Mouse (Mus musculus) embryonic fibroblast, embryonic 13.5 days (primary cell): ENCODE data around the gene Cgn. TPM values are rescaled to one million over a fixed set of nuclear protein-coding genes. Genes with fewer than 3 reads are reported as not detected.
"Not testable (repeated sequence)": the region's sequence is repeated elsewhere in the genome, so short reads cannot be mapped to it uniquely, and the experiment has no call there.

Experiments
- H3K27ac ChIP-seq: 2 replicates; pipeline ENCODE4 v1.5.1; 2012; ENCODE audit warnings: low read length, control low read depth, inconsistent platforms; ENCODE audit not compliant: insufficient read depth
- H3K4me1 ChIP-seq: 2 replicates; pipeline ENCODE4 v1.6.1; 2011; ENCODE audit warnings: low read length; ENCODE audit not compliant: control insufficient read depth, insufficient read depth
- H3K4me3 ChIP-seq: 2 replicates; pipeline ENCODE4 v1.5.1; 2011; ENCODE audit warnings: mild to moderate bottlenecking, control low read depth, low read length; ENCODE audit not compliant: insufficient read depth
- CTCF ChIP-seq: IDR thresholded peaks from 2 replicates; pipeline ENCODE4 v1.5.1; 2011; ENCODE audit warnings: mild to moderate bottlenecking, control low read depth, low read length, moderate library complexity, borderline replicate concordance; ENCODE audit not compliant: insufficient read depth
- POLR2A ChIP-seq: IDR thresholded peaks from 2 replicates; pipeline ENCODE4 v1.6.1; 2011; ENCODE audit warnings: low read depth, mild to moderate bottlenecking, control low read depth, low read length, moderate library complexity
- polyA plus RNA-seq: library from polyadenylated mRNA; stranded (reverse); fragments of >200 nt; gene quantifications from 2 replicates; pipeline ENCODE4 v1.2.4, GENCODE M21; 2011; ENCODE audit warnings: low read depth; ENCODE audit not compliant: missing spikeins, insufficient read length

Gene Cgn
- polyA plus RNA-seq, 1 experiment = not detected

- H3K4me1 ChIP-seq = peaks cover 8% of the 10 kb centered on the region
- H3K27ac ChIP-seq = no peak overlapping the region
- H3K4me3 ChIP-seq = no peak overlapping the region
- no peak for TF ChIP-seq CTCF
- no peak for TF ChIP-seq POLR2A
Measured at GRCm38 (mm10) chr3:94781356-94781755, 4.9 kb downstream of the Cgn start.

GRCm38 (mm10) chr3:94775886-94776285, 10.4 kb downstream of the Cgn start:
- TF ChIP-seq POLR2A = no peak
- no peak for TF ChIP-seq CTCF
- no peak overlapping the region for H3K4me3 ChIP-seq
- H3K4me1 ChIP-seq = peaks cover 2% of the 10 kb centered on the region
- H3K27ac ChIP-seq = no peak overlapping the region

DNA sequence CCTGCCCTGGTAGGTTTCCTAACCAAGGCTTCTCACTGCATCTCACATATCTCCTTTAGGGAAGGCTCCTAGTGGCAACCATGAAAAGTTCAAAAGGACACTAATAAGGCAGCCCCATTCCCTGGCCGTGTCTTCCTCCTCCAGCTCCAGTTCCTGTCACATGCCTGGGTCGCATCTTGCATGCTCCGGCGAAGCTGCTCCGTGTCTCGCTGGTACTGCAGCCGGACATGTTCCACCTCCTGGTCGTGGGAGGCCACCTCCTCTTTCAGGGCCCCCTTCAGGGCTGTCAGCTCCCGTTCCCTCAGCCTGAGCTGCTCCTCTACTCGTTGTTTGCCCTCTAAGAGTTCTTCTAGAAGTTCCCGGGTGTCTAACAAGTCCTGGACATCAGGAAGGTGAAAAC, 12.3 kb downstream of the Cgn start:
- TF ChIP-seq POLR2A (no peak), CTCF (no peak)
- Histone ChIP-seq H3K4me3 (no peak overlapping the region), H3K27ac (no peak overlapping the region), H3K4me1 (no peaks in the 10 kb centered on the region)

GRCm38 (mm10) chr3:94765456-94765855, 20.8 kb downstream of the Cgn start:
- not testable (repeated sequence) for H3K4me3 ChIP-seq, H3K4me1 ChIP-seq, H3K27ac ChIP-seq

GRCm38 (mm10) chr3:94764545-94765292, 21.6 kb downstream of the Cgn start:
- not testable (repeated sequence) for H3K4me3 ChIP-seq, H3K4me1 ChIP-seq, H3K27ac ChIP-seq

- not testable (repeated sequence) for H3K4me1 ChIP-seq, H3K27ac ChIP-seq, H3K4me3 ChIP-seq
Measured at GRCm38 (mm10) chr3:94758427-94758826, 27.9 kb downstream of the Cgn start.

DNA sequence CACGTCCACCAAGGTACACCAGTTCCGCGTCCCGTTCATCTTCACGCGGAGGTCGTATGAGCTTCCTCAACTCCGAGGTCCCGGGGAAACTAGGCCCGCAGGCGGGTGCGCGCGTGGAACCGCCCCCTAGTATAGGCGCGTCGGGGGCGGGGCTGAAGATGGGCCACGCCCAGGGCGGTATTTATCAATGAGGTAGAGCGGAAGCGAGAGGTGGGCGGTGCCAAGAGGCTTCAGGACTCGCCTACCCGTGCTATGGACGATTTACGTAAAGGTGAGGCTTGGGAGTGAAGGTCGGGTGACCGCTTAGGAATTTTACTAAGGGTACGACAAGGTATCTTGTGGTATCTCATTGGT, 28.3 kb downstream of the Cgn start:
- H3K27ac ChIP-seq, H3K4me1 ChIP-seq: not testable (repeated sequence)
- peak overlapping the region; percentile 34 for H3K4me3 ChIP-seq

DNA sequence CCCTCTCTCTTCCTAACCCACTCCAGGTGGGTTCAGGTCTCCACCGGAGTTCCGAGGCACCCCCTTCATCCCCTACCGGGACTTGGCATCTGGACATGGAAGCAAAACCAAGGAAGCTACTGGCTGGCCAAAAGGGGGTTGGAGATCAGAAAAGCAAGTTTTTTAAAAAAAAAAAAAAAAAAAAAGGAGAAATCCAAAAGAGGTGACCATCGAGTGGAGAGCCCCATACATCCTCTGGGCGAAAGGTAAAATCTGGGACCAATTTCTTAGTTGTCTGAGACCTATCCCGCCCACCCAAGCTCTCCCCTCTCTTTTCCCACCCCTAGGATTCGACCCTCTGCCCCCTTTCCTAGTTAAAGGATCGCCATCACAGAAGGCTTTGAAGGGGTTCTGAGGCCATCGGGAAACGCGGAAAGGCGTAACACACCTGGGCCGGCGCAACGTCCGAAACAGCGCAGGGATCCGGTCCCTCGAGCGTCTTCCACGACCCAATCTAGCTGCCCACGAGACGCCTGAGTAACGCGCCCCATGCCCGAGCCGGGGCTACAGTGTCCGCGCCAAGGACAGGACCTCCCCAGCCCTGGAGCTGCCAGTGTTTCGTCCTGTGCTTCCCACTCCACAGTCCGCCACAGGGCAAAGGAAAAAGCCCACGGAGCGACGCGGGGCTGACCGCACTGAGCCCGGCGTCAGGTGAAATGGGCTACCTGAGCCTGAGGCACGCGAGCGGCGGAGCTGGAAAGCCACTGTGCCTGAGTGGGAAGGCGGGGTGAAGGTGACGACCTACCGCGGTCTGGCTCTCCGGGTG, 28.8 kb downstream of the Cgn start:
- peak overlapping the region; percentile 35 for H3K4me3 ChIP-seq
- H3K27ac ChIP-seq, H3K4me1 ChIP-seq: not testable (repeated sequence)

DNA sequence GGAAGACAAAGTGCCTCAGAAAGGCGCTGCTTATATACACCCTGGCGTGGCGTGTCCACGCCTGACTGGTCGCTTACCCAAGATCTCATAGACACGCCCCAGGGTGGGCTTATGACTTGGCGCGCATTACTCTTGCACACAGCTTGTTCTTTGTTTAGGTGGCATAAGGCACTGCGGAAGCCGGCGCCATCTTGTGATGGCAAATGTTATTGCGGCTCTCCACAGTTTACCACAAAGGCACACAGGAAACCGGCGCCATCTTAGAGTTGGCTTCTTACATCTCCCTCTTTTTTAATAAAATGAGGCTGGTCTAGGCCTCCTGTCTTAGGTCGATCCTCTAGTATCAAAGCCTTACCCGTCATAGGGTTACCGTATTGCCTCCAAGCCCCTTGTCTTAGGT, 40.6 kb downstream of the Cgn start:
- no peaks in the 10 kb centered on the region for H3K4me1 ChIP-seq
- no peak overlapping the region for H3K4me3 ChIP-seq
- H3K27ac ChIP-seq = no peak overlapping the region
- TF ChIP-seq CTCF = no peak
- no peak for TF ChIP-seq POLR2A

GRCm38 (mm10) chr3:94723637-94724036, 62.7 kb downstream of the Cgn start:
- not testable (repeated sequence) for H3K4me3 ChIP-seq, H3K4me1 ChIP-seq, H3K27ac ChIP-seq

DNA sequence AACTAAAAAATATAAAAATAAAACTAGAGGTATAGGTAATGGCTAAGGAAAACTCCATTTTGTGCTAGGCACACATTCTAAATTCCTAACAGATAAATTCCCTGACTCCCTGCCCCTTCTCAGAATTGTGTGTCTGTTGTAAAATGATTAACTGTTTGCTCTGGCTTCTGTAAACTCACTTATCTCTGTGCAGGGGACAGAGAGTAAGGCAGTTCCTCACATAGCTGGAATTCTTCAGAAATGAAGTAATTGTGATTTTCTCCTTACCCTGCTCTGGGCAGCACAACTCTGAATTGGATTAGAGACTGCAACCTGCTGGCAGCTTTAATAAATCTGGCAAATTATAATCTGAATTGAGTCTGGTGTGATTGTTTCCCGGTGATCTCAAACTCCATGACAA, 68.0 kb downstream of the Cgn start:
- H3K4me1 ChIP-seq, H3K27ac ChIP-seq, H3K4me3 ChIP-seq: not testable (repeated sequence)

DNA sequence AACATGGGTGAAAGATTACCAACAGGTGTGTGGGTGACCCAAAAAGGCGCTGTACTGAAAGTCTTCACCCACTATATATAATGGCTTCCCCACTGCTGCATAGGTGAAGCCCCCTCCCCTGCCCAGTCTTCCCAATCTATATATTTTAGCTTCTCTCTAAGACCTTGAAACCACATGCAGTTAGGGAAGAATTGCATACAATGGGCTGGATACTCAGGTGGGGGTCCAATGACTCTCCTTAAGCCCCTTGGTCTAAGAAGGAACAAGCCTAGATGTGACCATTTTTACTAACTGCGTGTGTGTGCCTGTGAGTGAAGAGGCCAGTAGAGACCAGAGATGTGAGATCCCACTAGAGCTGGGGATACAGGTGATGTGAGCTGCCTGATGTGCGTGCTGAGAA, 72.9 kb downstream of the Cgn start:
- H3K4me1 ChIP-seq, H3K4me3 ChIP-seq, H3K27ac ChIP-seq: not testable (repeated sequence)

DNA sequence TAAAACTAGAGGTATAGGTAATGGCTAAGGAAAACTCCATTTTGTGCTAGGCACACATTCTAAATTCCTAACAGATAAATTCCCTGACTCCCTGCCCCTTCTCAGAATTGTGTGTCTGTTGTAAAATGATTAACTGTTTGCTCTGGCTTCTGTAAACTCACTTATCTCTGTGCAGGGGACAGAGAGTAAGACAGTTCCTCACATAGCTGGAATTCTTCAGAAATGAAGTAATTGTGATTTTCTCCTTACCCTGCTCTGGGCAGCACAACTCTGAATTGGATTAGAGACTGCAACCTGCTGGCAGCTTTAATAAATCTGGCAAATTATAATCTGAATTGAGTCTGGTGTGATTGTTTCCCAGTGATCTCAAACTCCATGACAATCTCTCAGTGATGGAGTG, 75.7 kb downstream of the Cgn start:
- H3K4me1 ChIP-seq, H3K4me3 ChIP-seq, H3K27ac ChIP-seq: not testable (repeated sequence)
